Mouse (Mus musculus) embryonic stem cell, embryonic (primary cell): ENCODE data around the gene Tmem8b.

Experiments used
- CTCF ChIA-PET, 4 experiments: fragments of 300-600 bp in 2 of 4; fragments of 350-600 bp in 2 of 4; sonication (Branson Sonifier 250); formaldehyde crosslinking; loops; one replicate each; lab custom pipeline; 2022; ENCODE audit warnings: inconsistent platforms in 2 of 4; lab: Charles Lee
- POLR2A ChIA-PET, 4 experiments: fragments of 300-600 bp in 2 of 4; fragments of 350-600 bp in 2 of 4; sonication (Branson Sonifier 250); formaldehyde crosslinking; loops; one replicate each; lab custom pipeline; 2022; ENCODE audit warnings: antibody characterized with exemption in 4 of 4, inconsistent platforms in 1 of 4; lab: Charles Lee

The Tmem8b gene

GRCm38 (mm10) chr4:43691026-43691425 lies 22.3 kb downstream of the Tmem8b start:
- ChIA-PET POLR2A (interaction anchor here in 2 of 4 experiments (0.6 to 1.2 kb wide), 2 partner anchors 56 to 252 kb away, joined by 3 read pairs; no protein-coding TSS in a partner anchor), CTCF (interaction anchor here (0.6 to 1.6 kb wide), 5 partner anchors 13 to 54 kb away, joined by 3 to 9 read pairs (median 3); no protein-coding TSS in a partner anchor)

DNA sequence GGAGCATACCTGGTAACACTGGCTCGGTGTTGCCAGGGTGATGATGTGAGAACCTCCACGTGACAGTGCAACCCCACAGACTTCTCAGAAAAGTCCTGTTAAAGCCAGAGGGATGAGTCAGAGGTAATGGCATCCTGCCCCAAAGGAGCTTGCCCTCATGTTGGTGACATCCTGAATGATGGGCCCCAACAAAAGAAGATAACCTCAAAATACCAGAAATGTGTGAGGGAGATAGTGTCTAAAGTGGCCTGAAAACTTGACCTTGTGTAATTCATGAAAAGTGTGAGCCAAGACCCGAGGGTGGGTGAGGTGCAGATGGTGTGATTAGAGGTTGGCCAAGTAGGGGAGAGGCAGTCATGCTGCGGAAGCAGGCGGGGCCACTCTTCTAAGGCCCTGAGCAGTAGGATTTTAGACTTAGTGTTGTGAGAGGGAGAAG lies 25.1 kb downstream of the Tmem8b start:
- ChIA-PET POLR2A (interaction anchor here in 1 of 4 experiments (1.2 kb wide), 1 partner anchor 9 kb away, joined by 4 read pairs; no protein-coding TSS in a partner anchor), CTCF (interaction anchor here in 3 of 4 experiments (0.6 to 1.4 kb wide), 4 partner anchors 10 to 66 kb away, joined by 3 to 5 read pairs (median 4); no protein-coding TSS in a partner anchor)

DNA sequence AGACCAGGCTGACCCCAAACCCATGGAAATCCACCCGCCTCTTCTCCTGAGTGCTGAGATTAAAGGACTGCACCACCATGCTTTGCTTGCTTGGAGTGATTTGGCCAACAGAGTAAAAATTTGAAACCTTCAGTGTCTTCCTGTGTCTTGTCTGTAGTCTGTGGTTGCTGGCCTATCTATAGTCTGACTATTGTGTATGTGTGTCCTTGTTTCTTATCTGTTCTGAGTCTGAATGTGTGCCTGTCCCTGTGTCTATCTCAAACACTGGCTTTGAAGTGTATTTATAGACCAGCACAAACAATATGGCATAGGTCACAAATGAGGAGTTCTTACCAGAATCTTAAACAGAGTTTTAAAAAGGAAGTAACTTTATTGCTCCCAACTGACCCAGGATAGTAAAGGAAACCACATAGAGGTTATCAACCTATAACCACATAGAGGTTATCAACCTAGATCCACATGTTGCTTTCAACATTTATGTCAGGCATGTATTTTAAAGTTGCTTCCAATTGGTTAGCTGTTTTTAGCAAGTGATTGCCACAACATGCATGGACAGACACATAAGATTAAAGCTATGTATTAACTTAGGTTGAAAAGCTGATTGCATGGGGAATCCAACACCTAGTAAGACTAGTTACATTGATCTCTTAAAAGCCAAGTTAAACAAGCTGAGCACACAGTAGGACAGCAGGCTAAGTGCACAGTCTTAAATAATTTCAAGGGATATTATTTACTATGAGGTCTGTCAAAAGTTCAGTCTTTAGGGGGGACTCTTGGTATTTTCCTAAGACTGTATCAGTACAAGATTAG lies 25.9 kb downstream of the Tmem8b start:
- POLR2A ChIA-PET = interaction anchor here in 2 of 4 experiments (0.7 to 1.9 kb wide), 6 partner anchors 8 to 48 kb away, joined by 3 to 10 read pairs (median 3); no protein-coding TSS in a partner anchor

DNA sequence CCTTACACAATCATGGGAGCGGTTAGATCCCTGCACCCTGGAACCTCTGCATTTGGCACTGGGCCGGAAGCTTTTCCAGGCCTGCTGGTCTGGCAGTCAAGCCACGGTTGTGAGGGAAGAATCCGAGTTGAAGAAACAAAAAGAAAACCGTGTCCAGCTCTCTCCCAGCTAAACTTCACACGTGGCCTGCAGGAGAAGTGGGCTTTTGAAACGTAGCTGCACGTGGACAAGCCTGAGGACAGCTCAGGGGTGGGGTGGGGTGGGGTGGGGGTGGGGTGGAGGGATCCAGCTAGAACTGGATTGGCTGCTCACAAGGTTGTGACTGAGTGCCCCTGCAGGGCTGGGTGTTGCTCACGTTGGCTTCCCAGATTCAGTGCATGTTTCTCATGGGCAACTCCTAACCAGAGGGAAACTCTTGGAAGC lies 26.5 kb downstream of the Tmem8b start:
- POLR2A ChIA-PET = interaction anchor here in 2 of 4 experiments (0.7 to 1.9 kb wide), 7 partner anchors 8 to 48 kb away, joined by 3 to 10 read pairs (median 3); no protein-coding TSS in a partner anchor
- CTCF ChIA-PET = interaction anchor here (0.5 to 2.5 kb wide), 19 partner anchors 8 to 971 kb away, joined by 3 to 10 read pairs (median 3); no protein-coding TSS in a partner anchor

More for the DNA sequence above, 25.9 kb downstream of the Tmem8b start:
- CTCF ChIA-PET = interaction anchor here (0.5 to 2.5 kb wide), 19 partner anchors 9 to 972 kb away, joined by 3 to 10 read pairs (median 4); no protein-coding TSS in a partner anchor

DNA sequence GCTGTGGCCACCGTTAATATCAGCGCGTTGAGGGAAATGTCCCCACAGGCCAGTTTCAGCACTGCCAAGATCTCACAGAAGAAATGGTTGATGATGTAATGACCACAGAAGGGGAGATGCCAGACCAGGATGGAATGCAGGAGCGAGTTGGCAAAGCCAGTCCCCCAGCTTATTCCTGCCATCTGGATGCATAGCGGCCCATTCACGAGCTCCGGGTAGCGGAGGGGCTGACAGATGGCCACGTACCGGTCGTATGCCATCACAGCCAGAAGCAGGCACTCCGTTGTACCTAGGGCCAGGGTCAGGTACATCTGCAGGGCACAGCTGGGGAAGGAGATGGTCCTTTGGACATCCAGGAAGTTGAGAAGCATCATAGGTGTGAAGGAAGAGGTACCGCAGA lies 27.8 kb downstream of the Tmem8b start:
- ChIA-PET POLR2A (interaction anchor here in 1 of 4 experiments (1.5 kb wide), 1 partner anchor 8 kb away, joined by 3 read pairs; no protein-coding TSS in a partner anchor), CTCF (interaction anchor here in 3 of 4 experiments (0.6 to 2.5 kb wide), 5 partner anchors 11 to 437 kb away, joined by 3 to 10 read pairs (median 4); no protein-coding TSS in a partner anchor)

DNA sequence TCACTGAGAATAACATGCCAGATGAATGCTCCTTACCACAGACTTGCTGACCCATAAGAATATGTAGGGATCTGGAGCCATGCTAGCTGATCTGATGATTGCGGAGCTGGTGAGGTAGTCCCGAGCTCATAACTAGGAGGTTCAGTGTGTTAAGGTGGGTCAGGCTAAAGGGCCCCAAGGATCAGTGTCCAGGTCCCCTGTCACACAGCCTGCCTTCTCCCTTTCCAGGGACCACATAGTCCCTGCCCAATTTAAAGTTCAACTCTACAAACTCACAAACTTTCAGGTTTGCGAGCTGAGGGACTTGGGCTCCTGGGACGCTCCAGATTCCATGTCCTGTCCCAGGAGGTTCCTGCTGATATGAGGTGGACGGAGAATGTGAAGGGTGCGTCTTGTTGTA lies 31.9 kb downstream of the Tmem8b start, which contains the start of gene Olfr70:
TSS of gene Olfr70 (minus strand) at position 101 of the 400 bp plus-strand sequence.
- ChIA-PET CTCF (interaction anchor here in 1 of 4 experiments (1.0 kb wide), 1 partner anchor 29 kb away, joined by 3 read pairs; no protein-coding TSS in a partner anchor), POLR2A (no interaction called here)

- CTCF ChIA-PET = interaction anchor here (0.5 to 3.2 kb wide), 31 partner anchors 8 to 565 kb away, joined by 3 to 23 read pairs (median 4); partner anchors contain the start of gene Npr2 (in 1 of the 4)
- POLR2A ChIA-PET = no interaction called here
These were observed 34.7 kb downstream of the Tmem8b start for GRCm38 (mm10) chr4:43703439-43703838.

DNA sequence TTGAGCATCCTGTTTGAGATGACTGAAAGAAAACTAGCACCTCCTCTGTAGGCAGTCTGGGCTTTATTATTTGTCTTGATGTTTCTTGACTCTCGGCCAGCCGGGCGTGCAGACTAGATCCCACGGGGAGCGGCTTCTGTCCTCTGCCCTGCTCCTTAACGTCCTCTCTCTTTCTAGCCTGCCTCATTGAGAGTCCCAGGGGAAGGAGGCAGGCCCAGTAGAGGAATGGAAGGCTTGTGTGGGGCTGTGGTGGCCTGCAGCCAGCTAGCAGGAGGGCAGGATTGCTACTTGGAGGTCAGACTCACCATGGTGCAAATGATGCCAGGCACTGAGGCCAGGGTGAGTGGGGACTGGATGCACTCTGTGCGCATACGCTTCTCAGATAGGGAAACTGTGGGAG lies 35.1 kb downstream of the Tmem8b start:
- ChIA-PET POLR2A (interaction anchor here in 1 of 4 experiments (0.7 kb wide), 1 partner anchor 187 kb away, joined by 3 read pairs; no protein-coding TSS in a partner anchor), CTCF (interaction anchor here (0.5 to 3.2 kb wide), 32 partner anchors 8 to 565 kb away, joined by 3 to 23 read pairs (median 4); partner anchors contain the start of gene Npr2 (in 1 of the 4))

GRCm38 (mm10) chr4:43705991-43706390 lies 37.2 kb downstream of the Tmem8b start:
- ChIA-PET CTCF (interaction anchor here in 2 of 4 experiments (0.6 to 1.3 kb wide), 3 partner anchors 76 to 185 kb away, joined by 3 to 4 read pairs (median 3); no protein-coding TSS in a partner anchor), POLR2A (interaction anchor here in 1 of 4 experiments (1.2 kb wide), 1 partner anchor 14 kb away, joined by 6 read pairs; no protein-coding TSS in a partner anchor)

DNA sequence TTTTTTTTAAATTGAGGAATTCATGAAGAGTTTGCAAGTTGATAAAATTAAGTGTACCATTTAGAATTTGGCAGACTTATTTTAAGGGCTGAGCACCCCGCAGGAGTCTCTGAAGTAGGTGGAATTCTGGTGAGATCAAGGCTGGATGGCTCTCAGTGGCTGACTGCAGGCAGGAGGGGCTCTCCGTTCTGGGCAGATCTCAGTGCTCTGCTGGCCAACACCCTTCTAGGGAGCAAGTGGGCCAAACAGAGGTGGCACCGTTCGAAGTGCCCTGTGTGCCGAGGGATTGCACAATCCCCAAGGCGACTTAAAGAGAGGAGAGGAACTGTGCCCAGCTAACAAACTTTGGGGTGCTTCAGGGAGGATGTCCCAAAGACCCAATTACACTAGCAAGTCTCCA lies 41.1 kb downstream of the Tmem8b start, which contains the start of gene Olfr71:
TSS of gene Olfr71 (minus strand) at position 387 of the 400 bp plus-strand sequence.
- ChIA-PET POLR2A (interaction anchor here in 2 of 4 experiments (0.7 kb wide), 2 partner anchors 148 to 250 kb away, joined by 6 to 7 read pairs; partner anchors contain the start of gene Creb3 (in 1 of the 2)), CTCF (interaction anchor here (0.6 to 1.3 kb wide), 10 partner anchors 19 to 403 kb away, joined by 3 to 14 read pairs (median 4); no protein-coding TSS in a partner anchor)

DNA sequence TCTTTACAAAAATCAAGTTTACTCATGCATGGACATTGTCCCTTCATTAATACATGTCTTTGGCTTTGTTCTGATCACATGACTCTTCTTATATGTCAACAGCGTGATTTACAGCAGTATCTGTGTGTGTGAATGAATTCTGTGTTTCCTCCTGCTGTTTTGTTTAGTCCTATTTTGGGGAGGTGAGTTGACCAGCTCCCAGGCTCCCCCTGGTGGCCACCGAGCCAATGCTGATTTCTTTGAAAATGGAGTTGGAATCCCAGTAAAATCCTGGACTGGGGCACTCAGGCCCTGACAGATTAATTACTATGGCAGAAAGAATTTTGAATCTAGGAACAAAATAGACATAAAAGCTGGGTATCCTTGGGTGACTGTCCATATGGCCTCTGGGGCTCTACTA lies 43.0 kb downstream of the Tmem8b start:
- ChIA-PET CTCF (interaction anchor here (0.6 to 2.8 kb wide), 44 partner anchors 8 to 283 kb away, joined by 3 to 26 read pairs (median 4); partner anchors contain the start of genes Npr2 (in 3 of the 4), Ccdc107 (in 1 of the 4), Fam166b (in 1 of the 4) and Gba2 (in 1 of the 4)), POLR2A (interaction anchor here in 2 of 4 experiments (0.7 to 1.0 kb wide), 5 partner anchors 31 to 177 kb away, joined by 3 to 8 read pairs (median 3); partner anchors contain the start of genes Gba2 (in 1 of the 2) and Rgp1 (in 1 of the 2))

- ChIA-PET POLR2A (interaction anchor here in 2 of 4 experiments (0.7 to 1.5 kb wide), 2 partner anchors 39 to 42 kb away, joined by 3 read pairs; no protein-coding TSS in a partner anchor), CTCF (interaction anchor here (0.6 to 2.8 kb wide), 10 partner anchors 8 to 109 kb away, joined by 3 to 26 read pairs (median 4); partner anchors contain the start of gene Npr2 (in 1 of the 4))
These were observed 45.0 kb downstream of the Tmem8b start for GRCm38 (mm10) chr4:43713652-43714219.

GRCm38 (mm10) chr4:43720491-43721228 lies 51.9 kb downstream of the Tmem8b start:
- POLR2A ChIA-PET = interaction anchor here in 3 of 4 experiments (0.5 to 1.8 kb wide), 8 partner anchors 10 to 348 kb away, joined by 3 to 6 read pairs (median 4); no protein-coding TSS in a partner anchor

DNA sequence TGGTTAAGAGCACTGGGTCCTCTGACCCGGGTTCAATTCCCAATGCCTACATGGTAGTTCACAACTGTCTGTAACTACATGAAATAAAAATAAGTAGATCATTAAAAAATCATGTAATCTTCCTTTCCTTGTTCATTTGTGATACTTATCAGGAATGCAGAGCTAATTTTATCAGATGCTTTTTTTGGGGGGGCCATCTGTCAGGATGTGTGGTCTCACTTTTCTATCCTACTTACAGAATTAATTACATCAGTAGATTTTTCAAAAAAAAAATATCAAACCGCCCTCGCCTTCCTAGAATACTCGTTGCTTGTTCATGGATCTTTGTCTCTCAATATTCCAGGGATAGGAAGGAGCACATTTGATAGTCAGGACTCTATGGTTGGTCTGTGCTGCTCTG lies 53.4 kb downstream of the Tmem8b start:
- POLR2A ChIA-PET = interaction anchor here in 1 of 4 experiments (0.6 to 1.8 kb wide), 2 partner anchors 9 to 55 kb away, joined by 3 to 5 read pairs; no protein-coding TSS in a partner anchor
- CTCF ChIA-PET = interaction anchor here in 3 of 4 experiments (0.6 to 1.4 kb wide), 3 partner anchors 10 to 402 kb away, joined by 4 to 6 read pairs (median 6); no protein-coding TSS in a partner anchor

More at GRCm38 (mm10) chr4:43720491-43721228, 51.9 kb downstream of the Tmem8b start:
- CTCF ChIA-PET = interaction anchor here (0.6 to 1.5 kb wide), 13 partner anchors 8 to 339 kb away, joined by 3 to 7 read pairs (median 4); partner anchors contain the start of gene Rusc2 (in 1 of the 4)

DNA sequence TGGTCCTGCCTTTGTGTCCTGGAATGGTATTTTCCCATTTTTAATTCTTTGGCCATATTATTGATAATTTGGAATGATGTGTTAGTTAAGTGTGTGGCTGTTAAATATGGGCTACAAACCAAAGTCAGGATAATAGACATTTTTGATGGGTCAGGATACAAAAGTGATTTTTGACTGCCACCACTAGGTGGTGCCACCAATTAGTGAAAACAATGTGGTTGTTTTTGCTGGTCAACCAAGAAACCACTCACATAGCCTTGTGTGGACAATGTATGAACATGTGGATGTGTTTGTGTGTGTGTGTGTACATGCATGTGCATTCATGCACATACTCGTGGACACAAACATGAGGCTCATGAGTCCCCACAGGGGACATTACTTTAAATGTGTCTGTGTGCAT lies 56.0 kb downstream of the Tmem8b start:
- POLR2A ChIA-PET = no interaction called here
- CTCF ChIA-PET = interaction anchor here in 2 of 4 experiments (0.8 to 1.2 kb wide), 3 partner anchors 11 to 201 kb away, joined by 3 to 5 read pairs (median 3); no protein-coding TSS in a partner anchor
